Comparison of ENCODE assay signal across 7 mouse cellular contexts in the genomic region with DNA sequence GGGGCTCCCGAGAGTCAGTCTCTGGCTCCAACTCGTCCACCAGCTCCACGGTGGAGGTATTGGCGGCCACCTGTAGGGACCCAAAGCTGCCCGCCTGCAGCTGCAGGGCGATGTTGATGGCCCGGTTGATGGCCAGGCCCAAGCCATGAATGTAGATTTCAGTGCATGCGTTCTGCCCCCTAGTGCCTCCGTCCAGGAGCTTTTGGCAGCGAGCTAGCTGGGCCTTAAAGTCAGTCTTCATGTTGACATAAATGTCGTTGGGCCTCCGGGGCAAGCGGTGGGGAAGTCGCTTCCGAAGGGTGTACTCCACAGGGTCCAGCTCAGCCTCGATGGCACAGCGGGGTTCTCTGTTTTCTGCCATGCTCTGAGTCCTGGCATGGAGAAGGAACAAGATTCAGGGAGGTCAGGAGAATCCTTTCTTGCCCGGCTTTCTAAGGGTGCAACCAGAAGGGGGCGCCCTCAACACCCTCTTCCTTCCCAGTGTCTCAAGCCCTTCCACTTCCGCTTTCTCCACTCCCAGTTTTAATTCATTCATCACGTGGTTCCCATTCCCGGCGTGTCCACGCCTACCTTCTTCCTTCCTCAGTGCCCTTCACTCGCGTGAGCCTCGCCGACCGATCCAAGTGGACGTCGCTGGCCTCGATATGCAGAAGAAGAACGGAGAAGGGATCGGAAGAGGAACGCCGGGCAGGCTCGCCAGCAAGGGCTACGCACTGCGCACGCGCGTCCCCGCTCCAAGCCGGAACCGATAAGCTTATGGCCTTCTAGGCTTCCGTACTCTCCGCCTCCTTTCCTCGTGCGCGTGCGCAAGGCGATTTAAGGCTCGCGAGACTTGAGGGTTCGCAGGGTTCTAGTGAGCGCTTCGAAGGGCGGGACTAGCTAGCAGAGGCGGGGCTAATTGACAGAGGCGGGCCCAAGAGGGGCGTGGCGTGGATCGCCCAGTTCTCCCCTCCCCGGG. TPM values are rescaled to one million over a fixed set of nuclear protein-coding genes. Genes with fewer than 3 reads are reported as not detected.
DNase-seq lines count a peak whose midpoint lies in the region; ATAC-seq lines count a peak whose summit lies in the region.

A gene (minus strand): TSS at position 810 of the 958 bp plus-strand sequence.

- peak within 1 kb of the TSS; percentile 78 for H3K9ac ChIP-seq in embryonic facial prominence, embryonic 12.5 days
- peak within 1 kb of the TSS; percentile 78 for H3K9ac ChIP-seq in limb, embryonic 11.5 days (ENCODE audit: low read length)
- peak within 1 kb of the TSS; percentile 71 for H3K9ac ChIP-seq in midbrain, embryonic 14.5 days (replicated peaks; ENCODE audit: low read length)

- no peaks in the 10 kb centered on the region for H3K9me3 ChIP-seq in embryonic facial prominence, embryonic 12.5 days
- no peaks in the 10 kb centered on the region for H3K9me3 ChIP-seq in limb, embryonic 11.5 days (ENCODE audit: control insufficient read depth, low read length)
- H3K9me3 ChIP-seq in midbrain, embryonic 14.5 days (ENCODE audit: control insufficient read depth, low read length), result no peaks in the 10 kb centered on the region

- peak; percentile 93 for ATAC-seq in embryonic facial prominence, embryonic 12.5 days (ENCODE audit: insufficient number of reproducible peaks, insufficient read depth, low FRiP score, low TSS enrichment)
- ATAC-seq in limb, embryonic 11.5 days (ENCODE audit: insufficient number of reproducible peaks, low FRiP score, low TSS enrichment, low read depth), result peak; percentile 95
- peak; percentile 96 for ATAC-seq in midbrain, embryonic 14.5 days (ENCODE audit: low FRiP score, low TSS enrichment)

- H3K4me2 ChIP-seq in embryonic facial prominence, embryonic 12.5 days (replicated peaks), result peak within 1 kb of the TSS; percentile 76
- H3K4me2 ChIP-seq in limb, embryonic 11.5 days (ENCODE audit: low read depth, severe bottlenecking), result peak within 1 kb of the TSS; percentile 74
- peak within 1 kb of the TSS; percentile 86 for H3K4me2 ChIP-seq in midbrain, embryonic 14.5 days (ENCODE audit: low read length)

- DNase-seq in adrenal gland, postnatal 25 days, result peak; percentile 99
- DNase-seq in heart, adult 11 months, result peak; percentile 100
- peak; percentile 100 for DNase-seq in kidney, adult 18-20 months
- peak; percentile 100 for DNase-seq in limb, embryonic 11.5 days (ENCODE audit: low spot score)
- peak; percentile 100 for DNase-seq in midbrain, embryonic 14.5 days
- peak; percentile 100 for DNase-seq in spleen, adult 18-20 months

- H3K36me3 ChIP-seq in embryonic facial prominence, embryonic 12.5 days, result peaks cover 11% of the 10 kb centered on the region; the same call in 1 of the 2 replicates
- no peaks in the 10 kb centered on the region for H3K36me3 ChIP-seq in limb, embryonic 11.5 days (ENCODE audit: control insufficient read depth, insufficient read depth, low read length)
- H3K36me3 ChIP-seq in midbrain, embryonic 14.5 days (ENCODE audit: control insufficient read depth, insufficient read depth, low read length), result no peaks in the 10 kb centered on the region

- 3% methylated on average over 64 of the region's 64 CpGs for WGBS in embryonic facial prominence, embryonic 12.5 days
- WGBS in limb, embryonic 11.5 days, result 3% methylated on average over 64 of the region's 64 CpGs
- WGBS in midbrain, embryonic 14.5 days, result 2% methylated on average over 64 of the region's 64 CpGs

- H3K27me3 ChIP-seq in embryonic facial prominence, embryonic 12.5 days, result no peaks in the 10 kb centered on the region
- no peaks in the 10 kb centered on the region for H3K27me3 ChIP-seq in limb, embryonic 11.5 days (ENCODE audit: control insufficient read depth, insufficient read depth, low read length)
- H3K27me3 ChIP-seq in midbrain, embryonic 14.5 days (ENCODE audit: control insufficient read depth, insufficient read depth, low read length), result no peaks in the 10 kb centered on the region

- H3K4me3 ChIP-seq in embryonic facial prominence, embryonic 12.5 days, result peak within 1 kb of the TSS; percentile 58
- H3K4me3 ChIP-seq in limb, embryonic 11.5 days (ENCODE audit: low read depth, low read length), result peak within 1 kb of the TSS; percentile 54
- H3K4me3 ChIP-seq in midbrain, embryonic 14.5 days (replicated peaks; ENCODE audit: low read depth, low read length), result peak within 1 kb of the TSS; percentile 41

- peaks cover 8% of the 10 kb centered on the region for H3K4me1 ChIP-seq in embryonic facial prominence, embryonic 12.5 days
- H3K4me1 ChIP-seq in limb, embryonic 11.5 days (ENCODE audit: control insufficient read depth, insufficient read depth, low read length), result peaks cover 3% of the 10 kb centered on the region; the same call in 1 of the 2 replicates
- H3K4me1 ChIP-seq in midbrain, embryonic 14.5 days (ENCODE audit: control insufficient read depth, insufficient read depth, low read length), result peaks cover 10% of the 10 kb centered on the region

- H3K27ac ChIP-seq in embryonic facial prominence, embryonic 12.5 days, result peak within 1 kb of the TSS; percentile 96
- peak within 1 kb of the TSS; percentile 92 for H3K27ac ChIP-seq in limb, embryonic 11.5 days (replicated peaks; ENCODE audit: low read depth, low read length)
- H3K27ac ChIP-seq in midbrain, embryonic 14.5 days (replicated peaks; ENCODE audit: low read depth, low read length), result peak within 1 kb of the TSS; percentile 84

RNA-seq across cellular contexts. Expression of the gene that starts here (rescaled TPM):
- total RNA-seq in adrenal gland, postnatal 25 days (2021), result 29.9 and 31.7 TPM in 2 replicates
- polyA plus RNA-seq in embryonic facial prominence, embryonic 12.5 days (2016; fragmentation: Nextera tagmentation; extraction: Ambion mirVana), result 54.0 and 56.4 TPM in 2 replicates
- 51.1 and 59.3 TPM in 2 replicates for polyA plus RNA-seq in limb, embryonic 11.5 days (2014; fragmentation: Nextera tagmentation; extraction: Ambion mirVana)
- polyA plus RNA-seq in midbrain, embryonic 14.5 days (2014; fragmentation: Nextera tagmentation; extraction: Ambion mirVana), result 83.7 and 103 TPM in 2 replicates

Comparison
In these comparisons a context has a peak if more than half of its experiments do, and no peak if none do; other contexts are left out.
1. Peak in every context shown above with its lines: DNase-seq, ATAC-seq, H3K4me3 ChIP-seq and H3K27ac ChIP-seq.